Mouse (Mus musculus): ENCODE results near the gene S1pr4. TPM values are rescaled to one million over a fixed set of nuclear protein-coding genes. Genes with fewer than 3 reads are reported as not detected.
A peak's percentile ranks its signal among the peaks of the same experiment; 100 is the strongest.

The S1pr4 gene
- polyA plus RNA-seq, 1 experiment from 2014 or later = 0.53 TPM

DNA sequence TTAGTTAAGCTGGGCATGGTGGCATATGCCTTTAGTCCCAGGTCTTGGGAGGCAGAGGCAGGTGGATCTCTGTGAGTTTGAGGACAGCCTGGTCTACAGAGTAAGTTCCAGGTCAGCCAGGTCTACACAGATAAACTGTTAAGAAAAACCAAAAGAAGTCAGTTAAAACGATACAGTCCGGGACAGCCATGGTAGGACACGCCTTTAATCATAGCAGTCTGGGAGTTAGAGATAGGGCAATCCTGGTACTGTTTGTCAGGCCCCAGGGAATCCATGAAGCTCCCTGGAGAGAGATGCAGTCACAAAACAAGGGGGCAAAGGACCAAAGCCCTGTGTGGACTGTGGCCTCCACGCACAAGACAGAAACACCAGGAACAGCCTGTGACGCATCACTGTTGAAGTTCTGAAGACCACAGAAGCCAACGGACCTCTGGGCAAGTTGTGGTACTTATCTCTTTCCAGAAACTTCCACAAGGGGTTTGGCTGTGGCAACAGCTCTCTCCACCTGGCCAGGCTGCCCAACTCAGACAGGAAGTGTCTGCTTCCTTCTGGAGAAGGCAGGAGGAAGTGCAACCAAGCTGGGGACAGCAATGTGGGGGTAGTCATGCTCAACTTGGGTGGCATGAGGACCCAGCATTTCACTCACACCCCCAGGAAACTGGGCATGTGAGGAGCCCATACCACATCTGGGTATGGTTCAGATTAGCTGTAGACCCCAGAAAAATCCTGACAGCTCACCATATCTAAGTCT lies 19.5 kb upstream of the S1pr4 start:
- no peak overlapping the region for H3K4me2 ChIP-seq
- H3K9ac ChIP-seq (replicated peaks) = no peak overlapping the region
- ATAC-seq (ENCODE audit: insufficient number of reproducible peaks, insufficient read depth, low FRiP score, low TSS enrichment, low read depth) = no peak
- H3K36me3 ChIP-seq = no peaks in the 10 kb centered on the region
- H3K4me1 ChIP-seq (replicated peaks) = peaks cover 5% of the 10 kb centered on the region; the same call in 1 of the 2 replicates
- whole genome bisulfite sequencing = 89% methylated on average over 6 of the region's 6 CpGs
- H3K9me3 ChIP-seq = no peaks in the 10 kb centered on the region
- no peak overlapping the region for H3K27ac ChIP-seq
- peaks cover 16% of the 10 kb centered on the region for H3K27me3 ChIP-seq
- H3K4me3 ChIP-seq (replicated peaks) = no peak overlapping the region

DNA sequence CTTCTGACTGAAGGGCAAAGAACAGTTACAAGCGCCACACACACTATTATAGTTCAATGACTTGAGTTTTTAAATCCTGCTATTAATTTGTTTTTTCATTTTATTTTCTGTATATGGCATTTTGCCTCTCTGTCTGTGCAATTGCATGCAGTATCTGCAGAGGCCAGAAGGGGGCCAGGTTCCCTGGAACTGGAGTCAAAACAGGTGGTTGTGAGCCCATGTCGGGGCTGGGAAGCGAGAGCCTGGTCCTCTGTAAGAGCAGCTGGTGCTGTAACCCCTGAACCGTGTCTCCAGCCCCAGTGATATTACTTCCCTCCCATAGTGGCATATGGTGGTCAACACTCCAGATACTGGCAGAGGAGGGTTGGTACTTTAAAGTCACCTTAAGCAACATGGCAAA lies 18.6 kb upstream of the S1pr4 start:
- Histone ChIP-seq H3K4me1 (replicated peaks) (peaks cover under 1% of the 10 kb centered on the region; the same call in 1 of the 2 replicates), H3K4me3 (replicated peaks) (no peak overlapping the region), H3K27ac (no peak overlapping the region), H3K27me3 (peaks cover 7% of the 10 kb centered on the region), H3K36me3 (no peaks in the 10 kb centered on the region), H3K4me2 (no peak overlapping the region), H3K9me3 (0 out of 2 replicates have a peak, but pooled peaks cover 8% of the 10 kb centered on the region), H3K9ac (replicated peaks) (no peak overlapping the region)
- 14% methylated on average over 4 of the region's 4 CpGs for WGBS
- ATAC-seq (ENCODE audit: insufficient number of reproducible peaks, insufficient read depth, low FRiP score, low TSS enrichment, low read depth) = no peak

DNA sequence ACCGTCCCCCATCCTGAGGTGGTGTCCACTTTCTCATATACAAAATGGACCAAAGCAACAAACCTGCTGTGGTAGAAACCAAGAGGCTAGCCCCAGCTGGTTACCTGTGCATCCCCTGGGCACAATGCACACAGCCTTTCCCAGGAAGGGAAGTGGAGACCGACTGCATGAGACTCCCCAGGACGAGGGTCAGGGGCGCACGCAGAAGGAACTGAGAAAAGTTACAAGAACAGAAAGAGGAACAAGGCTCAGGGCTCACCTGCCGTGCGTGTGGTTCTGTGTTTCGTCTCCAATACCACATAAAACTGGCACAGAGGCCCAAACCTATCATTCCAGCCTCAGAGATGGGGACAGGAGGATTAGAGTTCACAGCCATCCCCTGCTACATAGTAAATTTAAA lies 17.3 kb upstream of the S1pr4 start:
- 59% methylated on average over 8 of the region's 8 CpGs for WGBS
- Histone ChIP-seq H3K36me3 (no peaks in the 10 kb centered on the region), H3K4me1 (replicated peaks) (peaks cover under 1% of the 10 kb centered on the region; the same call in 1 of the 2 replicates), H3K27me3 (peaks cover 12% of the 10 kb centered on the region), H3K4me2 (no peak overlapping the region), H3K9ac (replicated peaks) (no peak overlapping the region), H3K27ac (no peak overlapping the region), H3K4me3 (replicated peaks) (no peak overlapping the region), H3K9me3 (0 out of 2 replicates have a peak, but pooled peaks cover 8% of the 10 kb centered on the region)
- ATAC-seq (ENCODE audit: insufficient number of reproducible peaks, insufficient read depth, low FRiP score, low TSS enrichment, low read depth) = no peak

DNA sequence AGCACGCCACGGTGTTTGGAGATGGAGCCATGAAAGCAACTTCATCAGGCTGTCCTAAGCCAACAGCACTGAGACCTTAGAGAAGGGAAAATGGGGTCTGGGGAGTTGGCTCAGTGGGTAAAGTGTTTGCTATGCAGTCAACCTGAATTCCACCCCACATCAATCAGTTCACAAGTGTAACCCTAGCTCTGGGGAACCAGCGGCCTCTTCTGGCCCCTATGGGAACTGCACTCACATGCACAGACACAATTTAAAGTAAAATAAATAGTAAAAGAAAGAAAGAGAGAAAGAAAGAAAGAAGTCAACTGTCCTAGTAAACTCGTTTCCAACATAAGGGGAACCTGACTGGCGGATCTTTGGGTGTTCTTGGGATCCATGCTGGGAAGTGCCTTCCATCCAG lies 13.9 kb upstream of the S1pr4 start:
- no peak overlapping the region for H3K27ac ChIP-seq
- no peaks in the 10 kb centered on the region for H3K36me3 ChIP-seq
- peaks cover 8% of the 10 kb centered on the region; the same call in 1 of the 2 replicates for H3K9me3 ChIP-seq
- H3K4me3 ChIP-seq (replicated peaks) = no peak overlapping the region
- WGBS = 76% methylated on average over 5 of the region's 5 CpGs
- H3K9ac ChIP-seq (replicated peaks) = no peak overlapping the region
- no peak overlapping the region for H3K4me2 ChIP-seq
- H3K4me1 ChIP-seq (replicated peaks) = peaks cover 4% of the 10 kb centered on the region; the same call in 1 of the 2 replicates
- H3K27me3 ChIP-seq = peaks cover 25% of the 10 kb centered on the region
- ATAC-seq (ENCODE audit: insufficient number of reproducible peaks, insufficient read depth, low FRiP score, low TSS enrichment, low read depth) = no peak

DNA sequence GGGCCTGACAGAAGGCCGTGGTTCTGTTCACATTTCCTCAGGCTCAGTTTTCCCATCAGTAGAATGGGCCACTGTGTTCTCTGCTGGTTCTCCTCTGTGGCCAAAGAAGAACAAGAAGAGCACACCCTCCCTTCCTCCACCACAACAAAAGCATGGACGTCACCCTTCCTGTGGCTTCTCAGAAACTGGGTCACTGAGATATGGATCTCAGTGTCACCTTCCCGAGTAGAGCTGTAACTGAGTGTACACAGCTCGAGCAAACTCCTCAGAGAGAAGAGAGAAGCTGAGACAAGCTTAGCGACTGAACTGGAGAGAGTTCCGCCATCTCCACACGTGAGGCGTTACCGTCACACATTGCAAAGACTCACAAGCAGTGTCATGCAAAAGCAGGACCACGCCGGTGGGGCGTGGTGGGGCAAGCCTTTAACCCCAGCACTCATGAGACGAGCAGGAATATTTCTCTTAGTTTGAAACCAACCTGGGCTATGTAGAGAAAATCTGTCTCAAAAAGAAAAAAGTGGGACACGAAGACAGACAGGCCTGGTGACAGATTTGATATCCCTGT lies 10.4 kb upstream of the S1pr4 start:
- Histone ChIP-seq H3K9ac (replicated peaks) (no peak overlapping the region), H3K27me3 (peaks cover 25% of the 10 kb centered on the region), H3K4me1 (replicated peaks) (0 out of 2 replicates have a peak, but pooled peaks cover 4% of the 10 kb centered on the region), H3K9me3 (peaks cover 8% of the 10 kb centered on the region; the same call in 1 of the 2 replicates), H3K36me3 (no peaks in the 10 kb centered on the region), H3K27ac (no peak overlapping the region), H3K4me3 (replicated peaks) (no peak overlapping the region), H3K4me2 (no peak overlapping the region)
- ATAC-seq (ENCODE audit: insufficient number of reproducible peaks, insufficient read depth, low FRiP score, low TSS enrichment, low read depth) = no peak
- WGBS = 77% methylated on average over 14 of the region's 14 CpGs

DNA sequence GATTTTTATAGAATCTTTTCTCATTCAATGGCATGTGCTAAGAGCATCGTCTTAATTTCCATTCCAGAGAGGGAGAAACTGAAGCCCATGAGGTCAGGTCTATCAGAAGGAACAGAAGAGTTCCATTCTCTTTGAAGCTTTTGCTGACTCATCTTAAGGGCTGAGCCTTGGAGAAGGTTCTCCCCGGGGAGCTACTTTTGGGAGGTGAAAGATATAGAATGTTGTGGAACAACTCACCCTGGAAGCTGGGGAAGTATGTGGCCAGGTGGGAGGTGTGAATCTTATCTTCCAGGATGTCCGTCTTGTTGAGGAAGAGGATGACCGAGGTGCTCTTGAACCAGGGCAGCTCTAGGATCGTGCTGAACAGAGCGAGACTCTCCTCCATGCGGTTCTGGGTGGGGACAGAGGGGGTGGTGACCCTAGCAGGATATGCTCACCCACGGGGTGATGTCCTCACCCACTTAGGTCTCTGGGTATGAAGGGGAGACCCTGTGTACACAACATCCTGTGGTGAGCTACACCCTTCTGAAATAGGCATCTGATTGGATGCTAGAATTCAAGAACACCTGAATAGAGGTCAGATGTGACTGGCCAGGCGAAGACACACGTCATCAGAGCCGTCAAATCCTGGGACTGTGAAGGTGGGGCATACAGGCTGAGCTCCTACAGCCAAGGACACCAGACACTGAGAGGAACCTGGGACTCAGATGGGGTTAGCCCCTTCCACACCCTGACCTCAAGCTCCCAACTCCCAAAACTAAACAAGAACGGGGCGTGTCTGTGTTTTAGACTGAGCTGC lies 8.0 kb upstream of the S1pr4 start:
- peaks cover 4% of the 10 kb centered on the region; the same call in 1 of the 2 replicates for H3K4me1 ChIP-seq (replicated peaks)
- WGBS = 72% methylated on average over 13 of the region's 13 CpGs

DNA sequence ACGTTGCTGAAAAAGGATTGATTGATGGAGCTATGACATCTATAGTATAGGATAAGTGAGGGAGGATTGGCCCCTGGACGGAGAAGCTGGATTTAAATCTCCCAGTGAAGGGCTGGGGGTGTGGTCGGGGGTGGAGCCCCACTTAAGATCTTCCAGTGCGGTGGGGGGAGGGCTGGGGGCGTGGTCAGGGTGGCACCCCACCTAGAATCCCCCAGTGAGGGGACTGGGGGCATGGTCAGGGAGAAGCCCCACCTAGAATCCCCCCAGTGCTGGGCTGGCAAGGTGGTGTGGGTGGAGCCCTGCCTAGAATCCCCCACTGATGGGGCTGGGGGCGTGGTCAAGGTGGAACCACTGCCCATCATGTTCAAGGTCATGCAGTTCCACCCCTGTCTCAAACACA lies 7.2 kb upstream of the S1pr4 start:
- Histone ChIP-seq H3K9ac (replicated peaks) (no peak overlapping the region), H3K36me3 (no peaks in the 10 kb centered on the region), H3K27ac (no peak overlapping the region), H3K4me1 (replicated peaks) (peaks cover 2% of the 10 kb centered on the region; the same call in 1 of the 2 replicates), H3K9me3 (no peaks in the 10 kb centered on the region; the same call in 1 of the 2 replicates), H3K4me2 (no peak overlapping the region), H3K27me3 (peaks cover 21% of the 10 kb centered on the region), H3K4me3 (replicated peaks) (no peak overlapping the region)
- 33% methylated on average over 6 of the region's 6 CpGs for WGBS
- no peak for ATAC-seq (ENCODE audit: insufficient number of reproducible peaks, insufficient read depth, low FRiP score, low TSS enrichment, low read depth)

More for the DNA sequence above, 8.0 kb upstream of the S1pr4 start:
- Histone ChIP-seq H3K4me3 (replicated peaks) (no peak overlapping the region), H3K9me3 (no peaks in the 10 kb centered on the region; the same call in 1 of the 2 replicates), H3K27ac (no peak overlapping the region), H3K36me3 (no peaks in the 10 kb centered on the region), H3K9ac (replicated peaks) (no peak overlapping the region), H3K4me2 (no peak overlapping the region), H3K27me3 (peaks cover 28% of the 10 kb centered on the region)
- ATAC-seq (ENCODE audit: insufficient number of reproducible peaks, insufficient read depth, low FRiP score, low TSS enrichment, low read depth) = no peak

DNA sequence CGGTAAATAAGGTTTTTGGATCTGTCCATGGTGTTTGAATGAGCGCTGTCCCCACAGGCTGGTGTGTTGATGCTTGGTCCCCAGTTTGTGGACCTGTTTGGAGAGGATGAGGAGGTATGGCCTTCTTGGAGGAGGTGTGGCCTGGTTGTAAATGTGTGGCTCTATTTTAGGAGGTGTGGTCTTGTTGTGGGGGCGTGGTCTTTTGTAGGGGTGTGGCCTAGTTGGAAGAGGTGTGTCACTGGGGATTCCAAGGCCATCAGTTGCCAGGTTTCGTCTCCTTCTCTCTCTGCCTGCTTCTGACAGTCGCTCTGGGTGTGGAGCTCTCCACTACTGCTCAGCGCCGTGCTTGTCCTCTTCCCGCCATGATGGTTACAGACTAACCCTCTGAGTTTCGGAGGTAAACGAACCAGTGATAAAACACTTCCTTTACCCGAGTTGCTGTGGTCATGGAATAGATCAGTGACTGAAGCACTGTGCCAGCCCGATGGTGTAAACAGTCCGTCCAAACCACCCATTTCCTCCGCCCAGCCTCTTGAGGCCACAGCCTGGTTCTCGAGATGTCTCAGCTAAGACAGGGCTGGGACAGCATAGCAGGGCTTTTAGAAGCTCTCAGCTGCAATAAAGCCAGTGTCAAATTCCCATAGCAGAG lies 5.2 kb upstream of the S1pr4 start:
- no peak overlapping the region for H3K9ac ChIP-seq (replicated peaks)
- H3K4me3 ChIP-seq (replicated peaks) = no peak overlapping the region
- WGBS = 82% methylated on average over 15 of the region's 15 CpGs
- H3K27ac ChIP-seq = no peak overlapping the region
- ATAC-seq (ENCODE audit: insufficient number of reproducible peaks, insufficient read depth, low FRiP score, low TSS enrichment, low read depth) = no peak
- H3K27me3 ChIP-seq = peaks cover 10% of the 10 kb centered on the region
- H3K4me2 ChIP-seq = no peak overlapping the region
- H3K9me3 ChIP-seq = no peaks in the 10 kb centered on the region; the same call in 1 of the 2 replicates
- H3K4me1 ChIP-seq (replicated peaks) = no peaks in the 10 kb centered on the region; the same call in 1 of the 2 replicates
- no peaks in the 10 kb centered on the region for H3K36me3 ChIP-seq

DNA sequence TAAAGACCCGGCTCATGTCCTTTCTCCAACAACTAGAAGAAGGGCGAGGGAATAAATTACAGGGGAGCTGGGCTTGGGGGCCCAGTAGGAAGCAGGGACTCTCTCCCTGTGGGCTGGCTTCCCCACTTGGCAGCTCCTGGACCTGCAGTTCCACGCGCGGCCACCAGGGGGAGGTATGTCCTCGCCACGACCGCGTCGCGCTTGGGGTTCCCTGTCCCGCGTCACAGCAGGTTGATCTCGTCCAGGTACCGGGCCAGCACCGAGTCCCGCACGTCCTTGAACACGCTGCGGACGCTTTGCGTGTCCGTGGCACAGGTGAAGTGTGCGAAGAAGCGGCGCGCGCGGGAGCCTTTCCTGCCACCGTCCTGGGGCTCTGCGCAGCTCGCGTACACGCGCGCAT lies 2.7 kb upstream of the S1pr4 start:
- H3K27me3 ChIP-seq = peaks cover 10% of the 10 kb centered on the region
- peak overlapping the region; percentile 64 for H3K4me2 ChIP-seq
- 6% methylated on average over 36 of the region's 36 CpGs for whole genome bisulfite sequencing
- no peaks in the 10 kb centered on the region for H3K9me3 ChIP-seq
- H3K27ac ChIP-seq = no peak overlapping the region
- H3K4me1 ChIP-seq (replicated peaks) = no peaks in the 10 kb centered on the region; the same call in 1 of the 2 replicates
- no peak for ATAC-seq (ENCODE audit: insufficient number of reproducible peaks, insufficient read depth, low FRiP score, low TSS enrichment, low read depth)
- peak overlapping the region; percentile 35; the same call in 1 of the 2 replicates for H3K9ac ChIP-seq (replicated peaks)
- peak overlapping the region; percentile 36 for H3K4me3 ChIP-seq (replicated peaks)
- H3K36me3 ChIP-seq = no peaks in the 10 kb centered on the region

DNA sequence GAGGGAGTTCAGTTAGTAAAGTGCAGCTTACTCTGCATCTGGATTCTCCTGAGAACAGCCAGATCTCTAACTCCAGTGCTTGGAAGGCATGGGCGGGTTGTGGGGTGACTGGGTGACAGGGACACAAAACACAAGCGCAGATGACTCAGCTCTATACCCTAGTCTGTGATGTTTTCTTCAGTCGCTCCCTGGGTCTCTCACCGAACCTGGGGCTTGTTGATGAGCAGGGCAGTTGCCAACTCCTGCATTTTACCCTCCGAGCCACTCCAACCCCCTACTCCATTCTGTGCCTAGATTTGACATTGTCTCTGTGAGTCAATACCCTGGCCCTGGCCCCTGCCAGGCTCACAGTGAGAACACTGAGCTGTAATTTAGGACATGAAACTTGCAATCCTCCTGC lies 1.9 kb upstream of the S1pr4 start:
- no peaks in the 10 kb centered on the region for H3K9me3 ChIP-seq
- peaks cover 10% of the 10 kb centered on the region for H3K27me3 ChIP-seq
- no peak overlapping the region for H3K27ac ChIP-seq
- H3K9ac ChIP-seq (replicated peaks) = no peak overlapping the region
- no peak overlapping the region for H3K4me2 ChIP-seq
- peaks cover 3% of the 10 kb centered on the region; the same call in 1 of the 2 replicates for H3K4me1 ChIP-seq (replicated peaks)
- no peak overlapping the region for H3K4me3 ChIP-seq (replicated peaks)
- WGBS = 82% methylated on average over 5 of the region's 5 CpGs
- no peak for ATAC-seq (ENCODE audit: insufficient number of reproducible peaks, insufficient read depth, low FRiP score, low TSS enrichment, low read depth)
- no peaks in the 10 kb centered on the region for H3K36me3 ChIP-seq

Data from limb, embryonic 12.5 days (tissue).